Mouse (Mus musculus) small intestine, adult 2 months (tissue): ENCODE measurements at regions not wholly inside any gene's neighbourhood (a gene's known extent, or its start where the extent isn't known, plus 50 kb on each side); places are given as distances from the start of the nearest gene placed in this dataset.

Source experiments
- CTCF ChIP-seq: fragments of 200-500 bp; IDR thresholded peaks from 2 replicates; pipeline ENCODE4 v1.5.1; 2012; ENCODE audit warnings: low read depth, mild to moderate bottlenecking, control low read depth, inconsistent platforms, low read length, moderate library complexity, mixed read lengths; ENCODE audit not compliant: insufficient replicate concordance, insufficient read length; ENCODE audit errors: extremely low read depth
- POLR2A ChIP-seq: fragments of 200-500 bp; IDR thresholded peaks from 2 replicates; pipeline ENCODE4 v1.6.1; 2012; ENCODE audit warnings: low read depth, mild to moderate bottlenecking, control low read depth, inconsistent platforms, low read length, moderate library complexity

DNA sequence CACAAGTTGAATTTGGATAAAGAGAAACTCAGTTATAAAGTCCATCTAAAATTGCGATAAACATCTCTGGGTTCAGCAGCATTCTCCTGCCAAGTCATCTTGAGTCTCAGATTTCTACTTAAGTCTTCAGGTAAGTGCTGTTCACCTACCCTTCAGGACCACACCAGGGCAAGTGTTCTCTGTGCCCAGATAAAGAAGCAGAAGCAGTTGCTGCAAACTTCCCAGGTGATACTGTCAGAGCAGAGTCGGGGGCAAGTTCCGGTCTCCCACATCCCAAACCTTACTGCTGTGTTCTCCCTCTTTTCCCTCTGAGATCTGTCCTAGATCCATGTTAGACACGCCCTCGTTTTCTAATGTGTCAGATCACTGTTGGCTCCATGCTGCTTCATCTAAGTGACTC lies 94.7 kb upstream of the Dynlrb2 start:
- TF ChIP-seq CTCF (no peak), POLR2A (no peak)
